Mouse (Mus musculus): ENCODE results near the gene Afg3l1. TPM values are rescaled to one million over a fixed set of nuclear protein-coding genes. Genes with fewer than 3 reads are reported as not detected.
"Not testable (repeated sequence)": the region's sequence is repeated elsewhere in the genome, so short reads cannot be mapped to it uniquely, and the experiment has no call there.

Gene Afg3l1
- polyA plus RNA-seq, 1 experiment from 2014 or later: 40.3 TPM

- no peak for TF ChIP-seq CTCF (IDR thresholded peaks at IDR 0.05; ENCODE audit: low read depth)
- peaks cover 14% of the 10 kb centered on the region; the same call in 1 of the 2 replicates for H3K27me3 ChIP-seq (ENCODE audit: insufficient read depth, low read length)
- H3K4me2 ChIP-seq (ENCODE audit: low read length): no peak overlapping the region
- H3K4me1 ChIP-seq (replicated peaks; ENCODE audit: insufficient read depth, low read length): peaks cover 5% of the 10 kb centered on the region; the same call in 1 of the 2 replicates
- H3K9ac ChIP-seq (ENCODE audit: low read depth, low read length): no peak overlapping the region
- ATAC-seq (replicated peaks; ENCODE audit: low FRiP score, low read depth) (no peak), DNase-seq (ENCODE audit: low spot score) (no peak)
- no peak overlapping the region for H3K4me3 ChIP-seq (replicated peaks; ENCODE audit: low read depth, low read length)
- 21% methylated on average over 2 of the region's 2 CpGs for WGBS
- peaks cover 9% of the 10 kb centered on the region for H3K36me3 ChIP-seq (ENCODE audit: insufficient read depth, low read length)
- no peak overlapping the region for H3K27ac ChIP-seq
- H3K9me3 ChIP-seq (replicated peaks; ENCODE audit: low read length): no peaks in the 10 kb centered on the region
Measured at GRCm38 (mm10) chr8:123516596-123516995, 38.9 kb downstream of the Afg3l1 start.

DNA sequence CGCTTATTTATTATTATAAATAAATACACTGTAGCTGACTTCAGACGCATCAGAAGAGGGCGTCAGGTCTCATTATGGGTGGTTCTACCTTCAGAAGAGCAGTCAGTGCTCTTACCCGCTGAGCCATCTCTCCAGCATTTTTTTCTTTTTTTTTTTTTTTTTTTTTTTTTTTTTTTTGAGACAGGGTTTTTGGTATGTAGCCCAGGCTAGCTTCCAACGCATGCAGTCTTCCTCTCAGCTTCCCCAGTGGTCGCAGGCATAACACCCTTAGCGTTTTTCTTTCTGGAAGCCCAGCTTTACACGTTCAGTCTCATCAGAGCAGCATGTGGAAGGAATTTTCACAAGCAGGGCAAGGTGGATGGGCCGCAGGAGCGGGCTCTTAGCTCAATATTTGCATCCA lies 40.5 kb downstream of the Afg3l1 start:
- no peak overlapping the region for H3K9ac ChIP-seq (ENCODE audit: low read depth, low read length)
- 34% methylated on average over 10 of the region's 10 CpGs for WGBS
- no peak for DNase-seq (ENCODE audit: low spot score)

DNA sequence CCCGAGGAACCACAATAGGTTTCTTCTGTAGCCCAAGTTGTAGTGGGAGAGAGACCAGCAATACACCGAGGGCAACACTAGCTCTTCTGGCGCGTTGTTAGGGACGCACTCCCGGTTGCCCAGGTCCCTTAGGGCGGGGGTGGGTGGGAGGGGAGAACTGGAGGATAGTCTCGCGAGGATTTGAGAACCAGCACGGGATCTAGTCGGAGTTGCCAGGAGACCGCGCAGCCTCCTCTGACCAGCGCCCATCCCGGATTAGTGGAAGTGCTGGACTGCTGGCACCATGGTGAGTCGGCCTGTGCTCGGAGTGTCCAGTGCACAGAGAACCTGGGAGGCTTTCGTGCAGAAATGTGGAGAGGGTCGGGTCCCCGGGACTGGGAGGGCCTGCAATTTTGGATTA lies 41.0 kb downstream of the Afg3l1 start, which contains the start of gene Gas8:
Gas8 (plus strand) TSS at position 168 of the 400 bp plus-strand sequence.
- under 1% methylated on average over 20 of the region's 20 CpGs for WGBS
- H3K27ac ChIP-seq: no peak within 1 kb of the TSS

More for the DNA sequence above, 40.5 kb downstream of the Afg3l1 start:
- Histone ChIP-seq H3K36me3 (ENCODE audit: insufficient read depth, low read length) (peaks cover 21% of the 10 kb centered on the region), H3K4me3 (replicated peaks; ENCODE audit: low read depth, low read length) (no peak overlapping the region), H3K9me3 (replicated peaks; ENCODE audit: low read length) (no peaks in the 10 kb centered on the region), H3K4me2 (ENCODE audit: low read length) (peak overlapping the region; percentile 52), H3K27ac (no peak overlapping the region), H3K27me3 (ENCODE audit: insufficient read depth, low read length) (peaks cover 14% of the 10 kb centered on the region; the same call in 1 of the 2 replicates), H3K4me1 (replicated peaks; ENCODE audit: insufficient read depth, low read length) (peaks cover 5% of the 10 kb centered on the region; the same call in 1 of the 2 replicates)
- no peak for TF ChIP-seq CTCF (IDR thresholded peaks at IDR 0.05; ENCODE audit: low read depth)
- ATAC-seq (replicated peaks; ENCODE audit: low FRiP score, low read depth): peak; percentile 8; the same call in 1 of the 2 replicates

DNA sequence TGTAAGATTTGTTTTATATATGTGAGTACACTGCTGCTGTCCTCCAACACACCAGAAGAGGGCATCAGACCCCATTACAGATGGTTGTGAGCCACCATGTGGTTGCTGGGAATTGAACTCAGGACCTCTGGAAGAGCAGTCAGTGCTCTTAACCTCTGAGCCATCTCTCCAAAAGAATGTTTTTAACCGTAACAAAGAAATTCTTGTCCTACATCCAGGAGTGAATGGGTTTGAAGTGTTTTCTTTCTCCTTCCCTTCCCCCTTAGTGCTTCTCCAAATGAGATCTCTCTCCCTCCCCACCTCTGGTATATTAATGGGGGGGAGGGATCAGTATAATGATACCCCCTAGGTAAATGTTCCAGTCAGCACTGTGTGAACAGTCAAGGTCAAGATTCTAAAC lies 42.3 kb downstream of the Afg3l1 start:
- H3K9ac ChIP-seq (ENCODE audit: low read depth, low read length); H3K4me2 ChIP-seq (ENCODE audit: low read length); H3K4me3 ChIP-seq (replicated peaks; ENCODE audit: low read depth, low read length); H3K4me1 ChIP-seq (replicated peaks; ENCODE audit: insufficient read depth, low read length); DNase-seq (ENCODE audit: low spot score); H3K27me3 ChIP-seq (ENCODE audit: insufficient read depth, low read length); H3K27ac ChIP-seq; H3K9me3 ChIP-seq (replicated peaks; ENCODE audit: low read length); ATAC-seq (replicated peaks; ENCODE audit: low FRiP score, low read depth): not testable (repeated sequence)
- 93% methylated on average over 1 of the region's 1 CpGs for WGBS
- TF ChIP-seq CTCF (IDR thresholded peaks at IDR 0.05; ENCODE audit: low read depth): peak; percentile 17; the same call in 1 of the 2 replicates
- peaks cover 36% of the 10 kb centered on the region for H3K36me3 ChIP-seq (ENCODE audit: insufficient read depth, low read length)

More for the DNA sequence above, 41.0 kb downstream of the Afg3l1 start, which contains the start of gene Gas8:
- H3K9me3 ChIP-seq (replicated peaks; ENCODE audit: low read length): no peaks in the 10 kb centered on the region
- peak within 1 kb of the TSS; percentile 71 for H3K4me3 ChIP-seq (replicated peaks; ENCODE audit: low read depth, low read length)
- peak within 1 kb of the TSS; percentile 77 for H3K9ac ChIP-seq (ENCODE audit: low read depth, low read length)
- ATAC-seq (replicated peaks; ENCODE audit: low FRiP score, low read depth) (peak; percentile 94), DNase-seq (ENCODE audit: low spot score) (peak; percentile 99)
- peaks cover 26% of the 10 kb centered on the region for H3K36me3 ChIP-seq (ENCODE audit: insufficient read depth, low read length)
- H3K4me2 ChIP-seq (ENCODE audit: low read length): peak within 1 kb of the TSS; percentile 84
- peak; percentile 15; the same call in 1 of the 2 replicates for TF ChIP-seq CTCF (IDR thresholded peaks at IDR 0.05; ENCODE audit: low read depth)
- peaks cover 5% of the 10 kb centered on the region; the same call in 1 of the 2 replicates for H3K4me1 ChIP-seq (replicated peaks; ENCODE audit: insufficient read depth, low read length)
- peaks cover 10% of the 10 kb centered on the region; the same call in 1 of the 2 replicates for H3K27me3 ChIP-seq (ENCODE audit: insufficient read depth, low read length)

- H3K36me3 ChIP-seq (ENCODE audit: insufficient read depth, low read length): peaks cover 64% of the 10 kb centered on the region
- H3K4me3 ChIP-seq (replicated peaks; ENCODE audit: low read depth, low read length): no peak overlapping the region
- DNase-seq (ENCODE audit: low spot score) (no peak), ATAC-seq (replicated peaks; ENCODE audit: low FRiP score, low read depth) (no peak)
- H3K4me1 ChIP-seq (replicated peaks; ENCODE audit: insufficient read depth, low read length): no peaks in the 10 kb centered on the region
- no peaks in the 10 kb centered on the region for H3K27me3 ChIP-seq (ENCODE audit: insufficient read depth, low read length)
- no peaks in the 10 kb centered on the region for H3K9me3 ChIP-seq (replicated peaks; ENCODE audit: low read length)
- WGBS: 92% methylated on average over 25 of the region's 25 CpGs
- H3K27ac ChIP-seq: no peak overlapping the region
- no peak for TF ChIP-seq CTCF (IDR thresholded peaks at IDR 0.05; ENCODE audit: low read depth)
- no peak overlapping the region for H3K4me2 ChIP-seq (ENCODE audit: low read length)
- H3K9ac ChIP-seq (ENCODE audit: low read depth, low read length): no peak overlapping the region
Measured at GRCm38 (mm10) chr8:123527720-123528489, 50.2 kb downstream of the Afg3l1 start.

- peaks cover 36% of the 10 kb centered on the region for H3K36me3 ChIP-seq (ENCODE audit: insufficient read depth, low read length)
- WGBS: 89% methylated on average over 9 of the region's 9 CpGs
- no peak overlapping the region for H3K9ac ChIP-seq (ENCODE audit: low read depth, low read length)
- H3K4me2 ChIP-seq (ENCODE audit: low read length): no peak overlapping the region
- no peaks in the 10 kb centered on the region for H3K27me3 ChIP-seq (ENCODE audit: insufficient read depth, low read length)
- TF ChIP-seq CTCF (IDR thresholded peaks at IDR 0.05; ENCODE audit: low read depth): 0 out of 2 replicates have a peak, but pooled peaks have one; percentile 4
- no peak overlapping the region for H3K27ac ChIP-seq
- DNase-seq (ENCODE audit: low spot score): no peak
- H3K4me3 ChIP-seq (replicated peaks; ENCODE audit: low read depth, low read length): no peak overlapping the region
- H3K9me3 ChIP-seq (replicated peaks; ENCODE audit: low read length): no peaks in the 10 kb centered on the region
- ATAC-seq (replicated peaks; ENCODE audit: low FRiP score, low read depth): peak; percentile 21; the same call in 1 of the 2 replicates
- H3K4me1 ChIP-seq (replicated peaks; ENCODE audit: insufficient read depth, low read length): no peaks in the 10 kb centered on the region
Measured at GRCm38 (mm10) chr8:123536242-123536989, 58.7 kb downstream of the Afg3l1 start.

Measured in kidney, postnatal 0 days (tissue).